Mouse (Mus musculus) telencephalon, adult 2 months (tissue): ENCODE measurements around the gene Gpld1.

Experiments
- DNase-seq: peaks from one replicate; pipeline ENCODE4 v3.0.0-alpha.2; 2011; ENCODE audit warnings: low read depth, low spot score

The Gpld1 gene

DNA sequence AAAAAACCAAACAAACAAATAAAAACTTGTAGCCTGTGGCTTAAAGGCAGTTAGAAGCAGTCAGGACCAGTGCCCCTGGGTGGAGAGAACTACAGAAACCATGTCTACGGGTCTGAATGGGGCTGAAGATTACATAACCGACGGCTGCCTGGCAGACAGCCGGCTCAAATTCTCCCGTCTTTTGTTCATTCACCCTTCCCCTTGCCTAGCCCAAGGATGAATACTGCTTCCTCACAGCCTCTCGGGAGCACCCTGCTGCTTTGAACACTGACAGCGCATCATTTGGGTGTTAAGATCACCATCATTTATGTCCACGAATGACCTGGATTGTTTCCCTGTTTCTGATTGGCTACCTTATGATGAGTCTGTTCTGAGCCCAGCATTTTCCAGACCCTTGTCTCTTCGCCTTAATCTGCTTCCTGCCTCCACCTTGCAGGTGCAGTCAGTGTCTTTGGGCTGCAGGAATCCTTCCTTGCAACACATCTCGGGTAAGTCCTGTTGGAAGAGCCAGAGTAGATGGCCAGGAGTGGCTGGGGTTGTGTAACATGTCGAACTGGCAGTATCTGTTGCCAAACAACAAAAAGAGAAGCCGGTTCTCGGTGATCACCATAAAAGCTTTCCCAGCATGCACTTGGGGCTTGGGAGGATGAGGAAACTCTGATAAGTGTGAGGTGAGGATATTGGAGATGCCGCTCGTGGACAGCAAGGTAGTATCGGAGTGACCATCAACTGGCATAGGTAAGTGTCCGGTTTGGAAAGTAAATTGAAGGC lies at the start of gene Gpld1:
Gene Gpld1, plus strand, starts transcription at position 641 of the 771 bp plus-strand sequence.
- DNase-seq, result no peak

- no peak for DNase-seq
Observed at GRCm38 (mm10) chr13:24893880-24894279, 49.1 kb upstream of the Gpld1 start.

DNA sequence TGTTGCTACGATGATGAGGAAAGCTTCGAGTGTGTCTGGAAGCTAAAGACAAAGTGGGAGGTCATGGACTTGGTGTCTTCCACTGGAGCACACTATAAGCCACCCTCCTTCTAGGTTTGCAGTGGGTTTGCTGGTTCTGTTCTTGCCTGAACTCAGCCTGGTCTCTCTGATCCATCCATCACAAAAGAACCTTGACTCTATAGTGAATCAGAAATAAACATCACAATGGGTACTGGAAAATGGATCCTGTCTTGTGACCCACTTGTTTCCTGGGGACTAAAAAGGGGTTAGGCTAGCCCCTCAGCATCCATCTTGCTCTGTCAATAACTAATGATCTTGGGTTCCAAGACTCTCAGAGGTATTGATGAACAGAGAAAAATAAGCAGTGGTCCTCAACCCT lies 41.0 kb upstream of the Gpld1 start:
- DNase-seq, result no peak

DNA sequence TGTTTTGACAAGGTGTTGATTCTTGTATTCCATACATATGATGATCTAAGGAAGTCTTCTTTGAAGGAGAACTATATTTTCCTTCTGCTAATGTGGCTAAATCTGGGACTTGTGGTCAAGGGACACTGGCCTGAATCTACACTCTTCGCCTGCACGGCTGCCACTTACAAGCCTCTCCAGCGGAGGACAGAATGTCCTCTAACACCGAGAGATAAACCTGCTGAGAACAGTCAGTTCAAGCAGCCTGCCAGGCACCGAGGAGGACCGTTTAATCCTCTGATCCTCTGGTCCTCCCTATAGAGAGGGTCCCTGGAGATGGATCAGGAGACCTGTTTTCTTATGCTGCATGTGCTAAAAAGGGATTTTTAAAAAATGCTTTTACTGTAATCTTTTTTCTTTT lies 39.5 kb upstream of the Gpld1 start:
- no peak for DNase-seq

DNA sequence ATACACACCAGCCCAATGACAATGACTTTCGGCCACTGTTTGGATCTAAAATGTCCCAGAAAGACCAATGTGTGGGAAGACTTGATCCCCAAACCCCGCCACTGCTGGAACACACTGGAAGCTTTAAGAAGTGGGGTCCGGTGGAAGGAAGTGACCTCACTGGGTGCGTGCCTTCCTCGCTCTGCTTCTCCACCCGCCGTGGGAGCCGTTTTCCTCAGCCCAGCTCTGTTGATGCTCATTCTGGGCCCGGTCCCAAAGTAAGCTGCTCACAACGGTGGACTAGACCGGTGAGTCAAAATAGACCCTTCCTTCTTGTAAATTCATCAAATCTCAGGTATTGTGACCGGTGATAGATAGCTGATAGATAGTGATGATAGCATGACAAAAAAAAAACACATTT lies 37.5 kb upstream of the Gpld1 start:
- no peak for DNase-seq

DNA sequence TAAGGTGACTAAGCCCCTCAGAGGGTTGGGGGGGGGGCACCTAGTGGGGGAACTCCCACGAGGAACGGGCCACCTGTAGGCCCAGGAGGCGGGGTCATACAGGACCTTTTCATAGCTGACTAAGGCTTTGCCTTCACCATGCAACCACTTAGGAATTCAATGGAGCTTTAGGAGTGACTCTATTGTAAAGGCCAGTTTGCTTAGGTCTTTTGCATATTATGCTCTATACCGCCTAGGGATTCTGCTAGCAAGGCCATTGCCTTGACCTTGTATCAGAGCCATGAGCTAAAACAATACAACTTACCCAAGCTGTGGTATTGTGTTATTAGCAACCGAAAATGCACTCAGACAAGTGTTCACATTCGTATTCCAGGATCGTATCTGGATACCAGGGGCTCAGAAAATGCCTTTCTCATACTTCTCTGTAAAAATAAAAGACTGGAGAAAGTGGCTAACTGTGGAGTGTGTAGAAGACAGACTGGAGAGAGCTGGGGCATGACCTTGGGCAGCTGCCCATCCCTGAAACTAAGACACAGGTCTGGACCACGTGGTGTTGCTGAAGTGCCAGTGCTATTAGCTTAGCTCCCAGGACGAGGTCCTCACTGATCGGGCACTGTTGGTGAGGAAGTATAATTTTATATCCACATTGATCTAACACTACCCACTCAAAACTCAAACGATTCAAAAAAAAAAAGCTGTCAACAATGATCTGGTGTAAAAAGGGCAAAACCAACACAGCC lies 36.0 kb upstream of the Gpld1 start:
- no peak for DNase-seq

DNA sequence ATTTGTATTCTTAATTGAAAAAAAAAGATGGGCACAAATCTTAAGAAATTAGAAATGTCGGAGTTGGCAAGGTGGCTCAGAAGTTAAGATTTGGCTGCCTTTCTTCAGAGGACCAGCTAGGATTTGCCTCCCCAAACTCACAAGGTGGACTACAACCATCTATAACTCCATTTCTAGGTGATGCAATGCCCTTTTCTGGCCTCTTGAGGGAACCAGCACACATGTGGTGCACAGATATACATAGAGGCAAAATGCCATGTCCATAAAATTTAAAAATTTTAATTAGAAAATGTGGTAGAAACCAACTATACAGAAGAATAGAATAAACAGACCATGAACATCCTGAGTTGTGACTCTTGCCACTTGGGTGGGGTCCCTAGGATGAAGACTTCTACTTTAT lies 33.8 kb upstream of the Gpld1 start:
- no peak for DNase-seq

DNA sequence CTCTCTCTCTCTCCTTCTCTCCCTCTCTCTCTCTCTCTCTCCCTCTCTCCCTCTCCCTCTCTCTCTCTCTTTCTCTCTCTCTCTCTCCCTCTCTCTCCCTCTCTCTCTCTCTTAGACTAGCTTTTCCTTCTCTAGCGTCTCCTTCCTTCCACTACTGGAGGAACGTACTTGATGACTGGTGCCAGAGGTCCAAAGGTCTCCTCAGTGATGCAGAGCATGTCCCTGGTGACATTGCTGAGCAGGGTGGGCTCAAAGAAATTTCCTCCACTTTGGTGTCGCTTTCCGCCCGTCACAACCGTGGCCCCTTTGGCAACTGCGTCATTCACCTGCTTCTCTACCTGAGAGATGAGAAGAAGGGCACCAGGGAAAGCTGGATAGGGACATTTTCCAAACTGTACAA lies 29.4 kb upstream of the Gpld1 start:
- DNase-seq, result no peak

- DNase-seq, result no peak
Observed at GRCm38 (mm10) chr13:24914915-24915314, 28.0 kb upstream of the Gpld1 start.

- no peak for DNase-seq
Observed at GRCm38 (mm10) chr13:24915831-24916230, 27.1 kb upstream of the Gpld1 start.

GRCm38 (mm10) chr13:24920333-24920977 lies 22.5 kb upstream of the Gpld1 start:
- DNase-seq, result no peak

DNA sequence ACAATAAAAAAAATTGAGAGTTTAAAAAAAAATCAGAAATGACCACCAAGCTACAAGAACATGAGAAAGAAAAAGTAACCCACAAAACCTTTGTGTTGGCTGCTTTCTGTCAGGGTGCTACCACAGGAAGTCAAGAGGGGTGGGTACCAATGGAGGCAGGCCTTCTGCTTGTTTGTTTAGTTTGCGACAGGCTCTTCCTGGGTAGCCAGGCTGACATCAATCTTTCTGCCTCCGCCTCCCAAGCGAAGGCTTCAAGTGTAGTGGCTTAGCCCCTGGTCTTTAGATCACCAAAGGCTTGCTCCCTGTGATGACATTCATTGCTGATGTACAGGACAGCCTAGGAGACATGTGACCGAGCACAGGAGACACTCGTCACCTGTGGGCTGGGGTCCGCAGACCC lies 21.7 kb upstream of the Gpld1 start:
- DNase-seq, result no peak

DNA sequence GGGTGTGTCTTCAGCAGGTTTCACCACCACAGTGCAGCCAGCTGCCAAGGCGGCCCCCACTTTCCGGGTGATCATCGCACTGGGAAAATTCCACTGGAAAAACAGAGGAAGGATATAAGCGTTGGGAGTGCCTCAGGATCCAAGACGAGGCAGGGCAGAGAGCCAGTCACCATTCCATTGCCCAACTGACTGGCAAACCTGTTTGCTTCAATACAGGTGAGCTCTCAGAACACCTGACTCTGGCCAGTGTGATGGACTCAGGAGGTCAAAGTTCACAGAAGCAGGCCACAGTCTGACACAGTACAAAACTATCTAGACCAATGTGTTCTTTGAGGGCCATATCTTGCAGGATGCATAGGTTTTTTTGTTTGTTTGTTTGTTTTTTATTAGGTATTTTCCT lies 19.0 kb upstream of the Gpld1 start:
- no peak for DNase-seq

GRCm38 (mm10) chr13:24930591-24930990 lies 12.4 kb upstream of the Gpld1 start:
- DNase-seq, result no peak

DNA sequence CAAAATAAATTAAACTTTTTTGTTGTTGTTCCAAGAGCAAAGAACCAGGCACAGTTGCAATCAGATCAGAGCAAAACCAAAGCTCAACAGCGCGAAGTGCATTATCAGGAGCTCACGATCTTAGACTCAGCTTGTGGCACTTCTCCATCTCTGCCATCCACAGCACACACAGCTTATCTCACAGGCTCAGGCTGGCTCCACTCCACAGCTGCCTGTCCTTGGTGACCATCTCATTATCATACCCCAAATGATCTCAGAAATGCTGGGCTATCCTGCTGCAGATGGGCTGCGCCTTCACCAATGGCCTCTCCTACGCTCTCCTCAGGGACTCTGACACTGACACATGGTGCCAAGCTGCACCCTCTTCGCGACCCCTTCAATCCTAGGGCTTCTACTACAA lies 9.8 kb upstream of the Gpld1 start:
- DNase-seq, result no peak

GRCm38 (mm10) chr13:24936772-24937107 lies 6.2 kb upstream of the Gpld1 start:
- DNase-seq, result no peak

DNA sequence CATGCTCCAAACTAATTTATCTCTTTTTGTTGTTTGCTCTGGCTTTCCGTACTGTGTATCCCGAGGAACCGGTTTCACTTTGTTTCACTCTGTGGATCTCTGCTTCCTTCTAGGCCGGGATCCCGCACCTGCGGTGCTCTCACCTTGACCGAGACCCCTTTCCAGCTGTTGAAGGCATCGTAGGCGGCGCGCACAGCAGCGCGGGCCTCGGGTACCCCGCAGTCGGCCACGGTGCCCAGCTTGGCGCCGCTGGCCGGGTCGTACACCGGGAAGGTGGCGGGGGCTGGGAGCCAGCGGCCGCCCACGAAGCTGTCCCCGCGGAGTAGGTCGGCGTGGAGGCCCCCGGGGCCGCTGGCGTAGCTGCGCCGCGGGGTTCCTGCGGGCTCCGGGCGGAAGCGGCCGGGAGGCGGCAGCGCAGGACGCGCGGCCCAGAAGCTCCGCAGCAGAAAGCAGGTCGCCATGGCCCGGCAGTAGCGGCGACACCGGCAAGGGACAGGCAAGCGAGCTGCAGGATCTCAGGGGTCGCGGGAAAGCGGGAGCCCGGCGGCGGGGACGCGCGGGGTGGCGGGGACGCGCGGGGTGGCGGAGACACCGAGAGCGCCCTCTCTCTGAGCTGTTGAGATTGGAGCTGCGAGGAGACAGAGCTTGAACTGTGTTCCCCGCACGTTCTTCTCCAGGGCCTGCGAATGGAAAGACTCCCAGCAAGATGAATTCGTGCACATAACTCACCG lies 5.7 kb upstream of the Gpld1 start, which contains the start of gene Aldh5a1:
Gene Aldh5a1, minus strand, starts transcription at position 554 of the 731 bp plus-strand sequence.
- DNase-seq, result no peak

DNA sequence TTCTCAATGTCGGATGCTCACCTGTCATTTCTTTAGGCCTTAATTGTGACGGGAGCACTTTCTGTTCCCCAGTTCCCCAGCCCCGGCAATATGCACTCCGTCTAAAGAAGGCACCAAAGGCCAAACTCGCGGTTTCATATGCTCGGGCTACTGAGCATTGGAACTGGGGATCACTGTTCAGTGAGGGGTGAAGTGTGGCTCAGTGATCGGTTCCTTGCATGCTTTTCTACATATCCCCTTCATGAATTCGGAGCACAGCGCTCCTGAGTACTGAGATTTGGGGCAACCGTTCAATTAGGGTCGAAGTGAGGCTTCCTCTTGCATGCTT lies 5.1 kb upstream of the Gpld1 start:
- no peak for DNase-seq

DNA sequence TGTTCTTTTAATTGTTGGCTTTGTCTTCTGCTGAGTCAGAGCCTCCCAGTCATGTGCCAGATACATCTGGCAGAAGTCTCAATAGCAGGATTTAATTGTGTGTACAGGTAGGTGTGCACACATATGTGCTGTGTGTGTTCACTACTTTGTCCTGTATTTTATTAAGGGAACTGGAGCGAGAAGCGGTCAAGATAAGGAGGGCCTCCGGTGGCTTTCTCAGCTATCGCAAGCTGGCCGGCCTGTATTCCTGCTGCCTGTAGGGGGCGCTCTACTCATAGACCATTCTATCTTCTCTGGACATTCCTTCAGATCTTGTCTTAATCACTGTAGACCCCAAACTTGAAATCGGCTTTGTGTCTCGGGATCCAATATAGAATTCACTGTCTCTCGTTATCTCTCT lies 4.3 kb upstream of the Gpld1 start:
- DNase-seq, result no peak

DNA sequence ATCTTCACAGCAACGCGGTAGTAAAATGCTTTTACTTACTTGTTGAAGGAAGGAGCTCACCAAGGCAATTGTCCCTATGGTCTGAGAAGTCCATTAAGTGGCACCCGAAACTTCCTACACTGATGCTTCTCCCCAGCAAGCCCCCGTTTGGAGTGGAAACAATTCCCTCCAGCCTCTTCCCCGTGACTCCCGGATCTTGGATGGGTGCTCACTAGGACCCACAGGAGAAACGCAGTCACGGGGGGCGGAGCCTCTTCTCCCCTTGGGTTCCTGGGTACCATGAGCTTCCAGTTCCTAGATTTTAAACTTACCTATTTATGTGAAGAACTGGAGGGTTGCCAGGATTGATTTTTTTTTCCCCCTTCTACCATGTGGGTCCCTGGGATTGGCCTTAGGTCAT lies 3.5 kb upstream of the Gpld1 start:
- no peak for DNase-seq

DNA sequence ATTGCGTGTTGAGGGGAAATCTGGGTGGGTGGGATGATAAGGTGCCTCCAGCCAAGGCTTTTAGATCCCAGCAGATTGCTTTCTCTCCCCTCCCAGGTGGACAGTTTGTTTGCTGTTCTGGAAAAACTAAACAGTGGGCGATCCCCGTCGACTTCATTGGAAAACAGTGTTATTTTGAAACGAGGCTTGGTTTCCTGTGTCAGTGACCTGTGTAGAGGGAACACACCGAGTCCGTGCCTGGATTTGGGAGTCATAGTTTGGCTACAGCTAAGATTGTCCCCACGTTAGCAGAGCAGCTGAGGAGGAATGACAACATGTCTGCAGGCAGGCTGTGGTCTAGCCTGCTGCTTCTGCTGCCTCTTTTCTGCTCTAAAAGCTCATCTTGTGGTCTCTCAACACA lies 351 bp downstream of the Gpld1 start:
- DNase-seq, result no peak

DNA sequence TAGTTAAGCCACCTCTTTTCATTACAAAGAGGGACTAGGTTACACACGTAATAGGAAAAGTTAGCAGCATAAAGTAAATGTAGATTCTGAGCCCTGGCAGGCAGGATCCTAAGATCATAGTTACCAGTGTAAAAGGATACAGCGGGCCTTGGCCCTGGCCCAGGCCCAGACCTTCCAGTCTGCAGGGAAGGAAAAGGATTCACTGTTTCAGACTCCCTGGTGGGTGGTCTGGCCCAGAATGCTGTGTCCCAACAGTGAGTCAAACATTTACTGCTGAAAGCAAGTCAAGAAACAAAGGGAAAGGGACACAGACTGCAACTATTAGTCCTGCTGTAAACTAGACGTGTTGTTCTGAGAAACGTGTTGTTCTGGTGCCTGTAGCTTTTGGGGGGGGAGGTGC lies 2.6 kb downstream of the Gpld1 start:
- DNase-seq, result no peak
